Mouse (Mus musculus): Measurements from ENCODE around the gene Pappa2.

DNA sequence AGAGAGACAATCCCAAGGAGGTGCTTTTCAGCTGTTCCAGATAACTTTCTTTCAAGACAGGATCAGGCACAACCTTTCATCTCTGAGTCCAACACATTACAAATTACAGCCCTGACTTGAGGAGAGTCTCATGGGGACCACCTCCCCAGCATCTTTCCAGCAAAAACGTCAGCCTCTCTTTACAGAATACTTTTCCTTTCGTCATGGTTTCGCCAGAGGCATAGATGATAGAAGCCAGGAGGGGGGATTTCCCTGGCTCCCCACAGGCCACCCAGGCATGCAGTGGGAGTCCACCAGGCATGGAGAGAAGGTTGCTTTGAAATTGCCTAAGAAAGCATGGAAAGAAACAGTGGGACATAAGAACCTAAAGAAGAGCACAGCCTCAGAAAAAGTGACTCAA, 37.4 kb downstream of the Pappa2 start:
- TF ChIP-seq EP300 (IDR thresholded peaks at IDR 0.05; ENCODE audit: insufficient read depth, low read depth, low read length): no peak
- TF ChIP-seq POLR2A (IDR thresholded peaks at IDR 0.05; ENCODE audit: insufficient read depth, low read length): no peak
